Mouse (Mus musculus): ENCODE measurements around the gene Tlcd2.

Gene Tlcd2

GRCm38 (mm10) chr11:75466731-75467505 lies 5.4 kb downstream of the Tlcd2 start:
- DNase-seq (ENCODE audit: low spot score in 2 of 2): no peak

GRCm38 (mm10) chr11:75467512-75468215 lies 6.1 kb downstream of the Tlcd2 start:
- peak; percentile 67 to 69 for DNase-seq (ENCODE audit: low spot score in 2 of 2)

- no peak for DNase-seq (ENCODE audit: low spot score in 2 of 2)
Observed at GRCm38 (mm10) chr11:75468410-75468809, 6.9 kb downstream of the Tlcd2 start.

- no peak for DNase-seq (ENCODE audit: low spot score in 2 of 2)
Observed at GRCm38 (mm10) chr11:75469261-75469660, 7.7 kb downstream of the Tlcd2 start.

- no peak for DNase-seq (ENCODE audit: low spot score in 2 of 2)
Observed at GRCm38 (mm10) chr11:75470675-75471074, 9.2 kb downstream of the Tlcd2 start.

- DNase-seq (ENCODE audit: low spot score in 2 of 2): no peak
Observed at GRCm38 (mm10) chr11:75472469-75473081, 11.1 kb downstream of the Tlcd2 start.

- DNase-seq (ENCODE audit: low spot score in 2 of 2): no peak
Observed at GRCm38 (mm10) chr11:75473376-75473775, 11.9 kb downstream of the Tlcd2 start.

GRCm38 (mm10) chr11:75486192-75486591 lies 24.7 kb downstream of the Tlcd2 start:
- no peak for DNase-seq (ENCODE audit: low spot score in 2 of 2)

GRCm38 (mm10) chr11:75486601-75487285 lies 25.2 kb downstream of the Tlcd2 start, which contains the start of gene Prpf8:
Gene Prpf8, plus strand, starts transcription at chr11:75486816.
- DNase-seq (ENCODE audit: low spot score in 2 of 2): peak; percentile 95 to 96

GRCm38 (mm10) chr11:75487496-75487895 lies 26.0 kb downstream of the Tlcd2 start:
- DNase-seq (ENCODE audit: low spot score in 2 of 2): no peak

- DNase-seq (ENCODE audit: low spot score in 2 of 2): no peak
Observed at GRCm38 (mm10) chr11:75494296-75495049, 33.0 kb downstream of the Tlcd2 start.

- no peak for DNase-seq (ENCODE audit: low spot score in 2 of 2)
Observed at GRCm38 (mm10) chr11:75498126-75498525, 36.6 kb downstream of the Tlcd2 start.

- DNase-seq (ENCODE audit: low spot score in 2 of 2): no peak
Observed at GRCm38 (mm10) chr11:75508162-75508561, 46.6 kb downstream of the Tlcd2 start.

GRCm38 (mm10) chr11:75508904-75509303 lies 47.4 kb downstream of the Tlcd2 start:
- no peak for DNase-seq (ENCODE audit: low spot score in 2 of 2)

- peak; percentile 41 to 70 for DNase-seq (ENCODE audit: low spot score in 2 of 2)
Observed at GRCm38 (mm10) chr11:75509741-75510626, 48.5 kb downstream of the Tlcd2 start, which contains the start of gene Rilp. Gene Rilp, plus strand, starts transcription at chr11:75510094.

GRCm38 (mm10) chr11:75510627-75510993 lies 49.1 kb downstream of the Tlcd2 start:
- DNase-seq (ENCODE audit: low spot score in 2 of 2): peak; percentile 93 to 96

- no peak for DNase-seq (ENCODE audit: low spot score in 2 of 2)
Observed at GRCm38 (mm10) chr11:75511213-75511612, 49.7 kb downstream of the Tlcd2 start.

- no peak for DNase-seq (ENCODE audit: low spot score in 2 of 2)
Observed at GRCm38 (mm10) chr11:75512301-75513018, 50.9 kb downstream of the Tlcd2 start.

GRCm38 (mm10) chr11:75513336-75513735 lies 51.8 kb downstream of the Tlcd2 start, which contains the start of gene Scarf1:
Gene Scarf1, plus strand, starts transcription at chr11:75513540.
- no peak for DNase-seq (ENCODE audit: low spot score in 2 of 2)
